Mouse (Mus musculus): ENCODE measurements around the gene Bcar1.

DNA sequence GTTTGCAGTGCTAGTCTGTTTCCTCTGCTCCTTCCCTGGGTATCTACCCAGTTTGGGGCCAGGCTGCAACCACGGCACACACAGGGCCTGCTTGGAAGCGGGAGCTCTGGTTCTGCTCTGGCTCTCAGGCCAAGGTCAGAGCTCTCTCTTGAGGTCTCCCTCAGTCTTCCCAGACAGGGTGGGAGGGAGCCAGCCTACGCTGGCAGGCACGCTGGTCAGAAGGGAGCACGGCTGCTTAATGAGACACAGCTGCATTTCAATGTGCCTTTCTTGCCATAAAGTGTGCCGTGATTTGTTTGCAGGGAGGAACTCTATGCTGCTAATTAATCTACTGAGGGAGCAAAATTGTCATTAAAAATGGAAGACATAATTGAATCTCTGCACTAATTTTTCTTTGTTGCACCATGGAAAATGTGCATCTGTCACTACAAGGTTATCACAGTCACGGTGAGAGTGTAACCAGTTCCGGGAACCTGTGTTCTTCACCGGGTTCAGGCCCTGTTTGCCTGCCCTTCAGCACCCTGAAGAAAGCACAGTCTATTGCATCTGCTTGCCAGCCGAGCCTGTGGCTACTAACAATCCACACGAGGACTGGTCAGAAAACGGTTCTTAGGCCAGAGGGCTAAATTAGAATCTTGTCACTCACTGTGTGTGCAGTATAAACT, 26.3 kb upstream of the Bcar1 start:
- no peak for TF ChIP-seq POLR2A (IDR thresholded peaks at IDR 0.05; ENCODE audit: insufficient read depth, low read depth, low read length)
- no peak for TF ChIP-seq CTCF (IDR thresholded peaks at IDR 0.05)
